Mouse (Mus musculus): ENCODE data around the gene Abcc4. TPM values are rescaled to one million over a fixed set of nuclear protein-coding genes. Genes with fewer than 3 reads are reported as not detected.
A peak's percentile ranks its signal among the peaks of the same experiment; 100 is the strongest.

Gene Abcc4
- total and polyA plus RNA-seq, 3 experiments, result 10.4 to 28.7 (median 26.5) TPM

DNA sequence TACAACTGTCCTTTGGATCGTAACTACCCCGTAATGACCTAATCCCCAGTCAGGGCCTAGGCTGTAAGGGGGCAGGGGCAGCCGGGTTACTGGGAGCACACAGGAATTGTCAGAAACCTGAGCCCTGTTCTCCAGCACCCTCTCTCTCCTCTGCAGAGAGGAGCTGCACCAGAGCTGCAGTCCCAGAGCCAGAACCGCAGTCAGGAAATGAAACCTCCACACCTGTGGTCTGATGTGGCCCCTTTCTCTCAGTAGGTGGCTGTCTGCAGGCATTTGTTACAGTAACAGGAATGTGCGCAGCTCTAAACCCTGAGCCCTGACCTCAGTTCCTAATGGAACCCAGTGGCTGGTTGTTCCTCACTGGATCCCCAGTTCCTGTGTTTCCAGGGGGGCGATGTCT, 32.5 kb downstream of the Abcc4 start:
- no peak overlapping the region for H3K4me3 ChIP-seq (replicated peaks in 1 of 3; ENCODE audit: low read depth in 2 of 3, low read length in 2 of 3, poor library complexity in 1 of 3)
- peaks cover 8% of the 10 kb centered on the region for H3K9me3 ChIP-seq (replicated peaks; ENCODE audit: low read length)
- in situ Hi-C loops (cut with MboI; ENCODE audit: low pct_ligation_motif_present, low pct_unique_long_range_greater_than_20kb, low sequenced_read_pairs), result no loop called here
- H3K79me2 ChIP-seq (replicated peaks; ENCODE audit: control insufficient read depth, extremely low read depth, insufficient read depth, poor library complexity, severe bottlenecking), result peaks cover 33% of the 10 kb centered on the region
- no peak overlapping the region for H3K9ac ChIP-seq (ENCODE audit: insufficient read depth, low read depth)
- peak overlapping the region; percentile 37; the same call in 1 of the 2 replicates for H3K27ac ChIP-seq (ENCODE audit: insufficient read depth, low read depth)
- dilution Hi-C loops (cut with MboI; ENCODE audit: extremely low pct_ligation_motif_present, extremely low pct_unique_long_range_greater_than_20kb, low sequenced_read_pairs), result no loop called here
- TF ChIP-seq ZNF384 (IDR thresholded peaks at IDR 0.05; ENCODE audit: low read depth, low read length) (no peak), POLR2AphosphoS2 (IDR thresholded peaks at IDR 0.05; ENCODE audit: low read depth, low read length) (no peak), TBP (conservative IDR thresholded peaks at IDR 0.05; ENCODE audit: low read depth, low read length) (no peak), CTCF (conservative IDR thresholded peaks at IDR 0.05 in 1 of 2, IDR thresholded peaks at IDR 0.05 in 1 of 2; ENCODE audit: low read depth in 2 of 2, low read length in 2 of 2) (peak in 1 of 2 experiments; percentile 11; a peak in 1 of 4 replicates), UBTF (IDR thresholded peaks at IDR 0.05; ENCODE audit: low read depth, low read length) (no peak), NELFE (IDR thresholded peaks at IDR 0.05; ENCODE audit: low read depth, low read length) (0 out of 2 replicates have a peak, but pooled peaks have one; percentile 28), PAX5 (IDR thresholded peaks at IDR 0.05; ENCODE audit: low read length) (no peak), ELF1 (IDR thresholded peaks at IDR 0.05; ENCODE audit: low read depth, low read length) (peak; percentile 42; the same call in 1 of the 2 replicates), ZKSCAN1 (IDR thresholded peaks at IDR 0.05; ENCODE audit: borderline replicate concordance, low read depth, low read length) (no peak), ZMIZ1 (IDR thresholded peaks at IDR 0.05; ENCODE audit: low read depth, low read length) (no peak), MAFK (IDR thresholded peaks at IDR 0.05; ENCODE audit: insufficient replicate concordance, low read length) (peak; percentile 45; the same call in 1 of the 2 replicates), IRF4 (IDR thresholded peaks at IDR 0.05; ENCODE audit: low read depth, low read length) (peak; percentile 91), NRF1 (IDR thresholded peaks at IDR 0.05; ENCODE audit: low read depth, low read length) (no peak), USF1 (IDR thresholded peaks at IDR 0.05; ENCODE audit: low read depth, low read length) (no peak), ETS1 (conservative IDR thresholded peaks at IDR 0.05; ENCODE audit: low read depth, low read length) (peak; percentile 67), SIN3A (IDR thresholded peaks at IDR 0.05; ENCODE audit: low read length) (peak; percentile 69), MYC (IDR thresholded peaks at IDR 0.05; ENCODE audit: low read depth, low read length) (0 out of 2 replicates have a peak, but pooled peaks have one; percentile 41), SMC3 (IDR thresholded peaks at IDR 0.05; ENCODE audit: low read depth, low read length) (peak; percentile 29), TCF12 (IDR thresholded peaks at IDR 0.05; ENCODE audit: low read depth, low read length) (peak; percentile 87), MAZ (IDR thresholded peaks at IDR 0.05; ENCODE audit: low read depth, low read length) (0 out of 2 replicates have a peak, but pooled peaks have one; percentile 62), USF2 (conservative IDR thresholded peaks at IDR 0.05; ENCODE audit: low read depth, low read length) (no peak), BHLHE40 (IDR thresholded peaks at IDR 0.05; ENCODE audit: low read depth, low read length) (peak; percentile 80), E2F4 (IDR thresholded peaks at IDR 0.05; ENCODE audit: insufficient replicate concordance, low read depth, low read length) (no peak), RCOR1 (conservative IDR thresholded peaks at IDR 0.05; ENCODE audit: low read depth, low read length) (peak; percentile 81), HCFC1 (IDR thresholded peaks at IDR 0.05; ENCODE audit: low read depth, low read length) (no peak), CHD2 (IDR thresholded peaks at IDR 0.05; ENCODE audit: low read length) (peak; percentile 80), JUN (IDR thresholded peaks at IDR 0.05; ENCODE audit: insufficient read depth, low read depth, low read length) (no peak; the same call in 1 of the 2 replicates), ZC3H11A (IDR thresholded peaks at IDR 0.05; ENCODE audit: low read depth, low read length) (no peak), CHD1 (IDR thresholded peaks at IDR 0.05; ENCODE audit: low read depth, low read length) (0 out of 2 replicates have a peak, but pooled peaks have one; percentile 47), RAD21 (IDR thresholded peaks at IDR 0.05; ENCODE audit: low read depth, low read length) (no peak; the same call in 1 of the 2 replicates), JUND (conservative IDR thresholded peaks at IDR 0.05; ENCODE audit: low read depth, low read length) (0 out of 2 replicates have a peak, but pooled peaks have one; percentile 22), EP300 (IDR thresholded peaks at IDR 0.05; ENCODE audit: low read length) (peak; percentile 95), MXI1 (IDR thresholded peaks at IDR 0.05; ENCODE audit: low read depth, low read length) (no peak), MAX (IDR thresholded peaks at IDR 0.05; ENCODE audit: low read length) (no peak), GABPA (IDR thresholded peaks at IDR 0.05; ENCODE audit: insufficient replicate concordance, low read depth, low read length) (no peak), KAT2A (IDR thresholded peaks at IDR 0.05; ENCODE audit: insufficient replicate concordance, low read length) (0 out of 2 replicates have a peak, but pooled peaks have one; percentile 36), POLR2A (IDR thresholded peaks at IDR 0.05; ENCODE audit: low read depth, low read length) (no peak), MEF2A (IDR thresholded peaks at IDR 0.05; ENCODE audit: borderline replicate concordance, low read depth, low read length) (peak; percentile 58; the same call in 1 of the 2 replicates)
- H3K27me3 ChIP-seq (replicated peaks), result no peaks in the 10 kb centered on the region
- peaks cover 39 to 58% of the 10 kb centered on the region in 2 experiments for H3K4me1 ChIP-seq (ENCODE audit: control insufficient read depth in 1 of 2, insufficient read depth in 2 of 2)
- peaks cover 11 to 27% of the 10 kb centered on the region in 2 experiments for H3K36me3 ChIP-seq (replicated peaks in 1 of 2; ENCODE audit: control insufficient read depth in 1 of 2, insufficient read depth in 1 of 2, low read length in 1 of 2)
- peak; percentile 64 for DNase-seq (ENCODE audit: extremely low read depth)
- H3K4me2 ChIP-seq (ENCODE audit: insufficient read depth, low read depth, poor library complexity, severe bottlenecking), result peak overlapping the region; percentile 11
